Mouse (Mus musculus): ENCODE measurements around the gene Traf2. TPM values are rescaled to one million over a fixed set of nuclear protein-coding genes. Genes with fewer than 3 reads are reported as not detected.
A peak's percentile ranks its signal among the peaks of the same experiment; 100 is the strongest.

Gene Traf2
- polyA plus RNA-seq, 1 experiment from 2014 or later = 6.2 TPM

GRCm38 (mm10) chr2:25500071-25500575 is 46.6 kb downstream of the Traf2 start:
- H3K4me3 ChIP-seq (ENCODE audit: inconsistent target) = peak overlapping the region; percentile 25
- H3K27ac ChIP-seq = peak overlapping the region; percentile 55
- H3K79me2 ChIP-seq (ENCODE audit: inconsistent target) = peaks cover 17% of the 10 kb centered on the region
- WGBS (ENCODE audit: missing documents) = 72% methylated on average over 6 of the region's 6 CpGs
- peaks cover 28% of the 10 kb centered on the region for H3K36me3 ChIP-seq (ENCODE audit: inconsistent target)

GRCm38 (mm10) chr2:25498622-25499478 is 47.9 kb downstream of the Traf2 start:
- H3K27ac ChIP-seq = peak overlapping the region; percentile 54; the same call in 1 of the 2 replicates
- peaks cover 17% of the 10 kb centered on the region for H3K79me2 ChIP-seq (ENCODE audit: inconsistent target)
- no peak overlapping the region for H3K4me3 ChIP-seq (ENCODE audit: inconsistent target)
- 78% methylated on average over 15 of the region's 15 CpGs for WGBS (ENCODE audit: missing documents)
- peaks cover 16% of the 10 kb centered on the region for H3K36me3 ChIP-seq (ENCODE audit: inconsistent target)

- Histone ChIP-seq H3K4me3 (ENCODE audit: inconsistent target) (peak overlapping the region; percentile 17), H3K36me3 (ENCODE audit: inconsistent target) (peaks cover 7% of the 10 kb centered on the region; the same call in 1 of the 2 replicates), H3K79me2 (ENCODE audit: inconsistent target) (peaks cover 17% of the 10 kb centered on the region), H3K27ac (peak overlapping the region; percentile 54)
- 24% methylated on average over 6 of the region's 6 CpGs for WGBS (ENCODE audit: missing documents)
Observed at GRCm38 (mm10) chr2:25497846-25498575, 48.7 kb downstream of the Traf2 start.

GRCm38 (mm10) chr2:25496462-25496861 is 50.3 kb downstream of the Traf2 start:
- H3K27ac ChIP-seq = no peak overlapping the region
- WGBS (ENCODE audit: missing documents) = 53% methylated on average over 4 of the region's 4 CpGs

GRCm38 (mm10) chr2:25493476-25493961 is 53.2 kb downstream of the Traf2 start, which contains the start of gene Lcn12:
TSS of gene Lcn12 (minus strand) at chr2:25493911.
- no peak within 1 kb of the TSS for H3K4me3 ChIP-seq (ENCODE audit: inconsistent target)
- H3K36me3 ChIP-seq (ENCODE audit: inconsistent target) = no peaks in the 10 kb centered on the region
- 91% methylated on average over 5 of the region's 5 CpGs for WGBS (ENCODE audit: missing documents)
- H3K79me2 ChIP-seq (ENCODE audit: inconsistent target) = no peaks in the 10 kb centered on the region
- H3K27ac ChIP-seq = no peak within 1 kb of the TSS

More at GRCm38 (mm10) chr2:25496462-25496861, 50.3 kb downstream of the Traf2 start:
- Histone ChIP-seq H3K36me3 (ENCODE audit: inconsistent target) (no peaks in the 10 kb centered on the region), H3K4me3 (ENCODE audit: inconsistent target) (no peak overlapping the region), H3K79me2 (ENCODE audit: inconsistent target) (peaks cover 8% of the 10 kb centered on the region)

GRCm38 (mm10) chr2:25492988-25493387 is 53.8 kb downstream of the Traf2 start:
- Histone ChIP-seq H3K36me3 (ENCODE audit: inconsistent target) (no peaks in the 10 kb centered on the region), H3K79me2 (ENCODE audit: inconsistent target) (no peaks in the 10 kb centered on the region), H3K27ac (no peak overlapping the region), H3K4me3 (ENCODE audit: inconsistent target) (no peak overlapping the region)
- 83% methylated on average over 5 of the region's 5 CpGs for WGBS (ENCODE audit: missing documents)

- H3K36me3 ChIP-seq (ENCODE audit: inconsistent target) = no peaks in the 10 kb centered on the region
- WGBS (ENCODE audit: missing documents) = 80% methylated on average over 7 of the region's 7 CpGs
- no peak overlapping the region for H3K27ac ChIP-seq
- no peak overlapping the region for H3K4me3 ChIP-seq (ENCODE audit: inconsistent target)
- H3K79me2 ChIP-seq (ENCODE audit: inconsistent target) = no peaks in the 10 kb centered on the region
Observed at GRCm38 (mm10) chr2:25488671-25489068, 58.1 kb downstream of the Traf2 start.

- H3K27ac ChIP-seq = no peak overlapping the region
Observed at GRCm38 (mm10) chr2:25487965-25488670, 58.6 kb downstream of the Traf2 start.

GRCm38 (mm10) chr2:25484901-25485647 is 61.7 kb downstream of the Traf2 start:
- Histone ChIP-seq H3K36me3 (ENCODE audit: inconsistent target) (no peaks in the 10 kb centered on the region), H3K4me3 (ENCODE audit: inconsistent target) (no peak overlapping the region), H3K27ac (no peak overlapping the region), H3K79me2 (ENCODE audit: inconsistent target) (no peaks in the 10 kb centered on the region)
- 88% methylated on average over 11 of the region's 11 CpGs for WGBS (ENCODE audit: missing documents)

More at GRCm38 (mm10) chr2:25487965-25488670, 58.6 kb downstream of the Traf2 start:
- 88% methylated on average over 6 of the region's 6 CpGs for WGBS (ENCODE audit: missing documents)
- Histone ChIP-seq H3K4me3 (ENCODE audit: inconsistent target) (no peak overlapping the region), H3K79me2 (ENCODE audit: inconsistent target) (no peaks in the 10 kb centered on the region), H3K36me3 (ENCODE audit: inconsistent target) (no peaks in the 10 kb centered on the region)

GRCm38 (mm10) chr2:25482969-25483368 is 63.8 kb downstream of the Traf2 start:
- Histone ChIP-seq H3K27ac (no peak overlapping the region), H3K79me2 (ENCODE audit: inconsistent target) (no peaks in the 10 kb centered on the region), H3K4me3 (ENCODE audit: inconsistent target) (no peak overlapping the region), H3K36me3 (ENCODE audit: inconsistent target) (no peaks in the 10 kb centered on the region)
- 12% methylated on average over 7 of the region's 7 CpGs for WGBS (ENCODE audit: missing documents)

GRCm38 (mm10) chr2:25480541-25480940 is 66.2 kb downstream of the Traf2 start:
- Histone ChIP-seq H3K79me2 (ENCODE audit: inconsistent target) (no peaks in the 10 kb centered on the region), H3K36me3 (ENCODE audit: inconsistent target) (no peaks in the 10 kb centered on the region), H3K4me3 (ENCODE audit: inconsistent target) (no peak overlapping the region), H3K27ac (no peak overlapping the region)
- WGBS (ENCODE audit: missing documents) = 95% methylated on average over 1 of the region's 1 CpGs

GRCm38 (mm10) chr2:25479551-25480311 is 67.0 kb downstream of the Traf2 start:
- Histone ChIP-seq H3K79me2 (ENCODE audit: inconsistent target) (no peaks in the 10 kb centered on the region), H3K4me3 (ENCODE audit: inconsistent target) (no peak overlapping the region), H3K27ac (no peak overlapping the region), H3K36me3 (ENCODE audit: inconsistent target) (no peaks in the 10 kb centered on the region)
- WGBS (ENCODE audit: missing documents) = 60% methylated on average over 10 of the region's 10 CpGs
